Mouse (Mus musculus) ES-E14 (cell line): ENCODE results near the gene Dock7. TPM values are rescaled to one million over a fixed set of nuclear protein-coding genes. Genes with fewer than 3 reads are reported as not detected.

Experiments
- DNase-seq: peaks from one replicate; pipeline ENCODE4 v3.0.0-alpha.2; 2013; ENCODE audit warnings: low read depth, low spot score
- H3K27ac ChIP-seq: 2 replicates; pipeline ENCODE4 v1.5.1; 2012; ENCODE audit warnings: low read depth, mild to moderate bottlenecking, low read length, moderate library complexity, mixed read lengths; ENCODE audit not compliant: poor library complexity, insufficient read depth, severe bottlenecking
- H3K36me3 ChIP-seq: 2 replicates; pipeline ENCODE4 v1.6.1; 2012; ENCODE audit warnings: mild to moderate bottlenecking, low read length, moderate library complexity, mixed read lengths; ENCODE audit not compliant: control insufficient read depth, poor library complexity, insufficient read depth, severe bottlenecking
- H3K4me1 ChIP-seq, 2 experiments: fragments of 150-350 bp in 1 of 2; sonication (generic) in 1 of 2; 2 replicates each; pipeline ENCODE4 v1.6.1; 2012; ENCODE audit warnings: low read length in 2 of 2, mild to moderate bottlenecking in 1 of 2, mixed read lengths in 1 of 2; ENCODE audit not compliant: control insufficient read depth in 2 of 2, insufficient read depth in 2 of 2, poor library complexity in 1 of 2
- H3K4me3 ChIP-seq, 2 experiments: fragments of 150-350 bp in 1 of 2; sonication (generic) in 1 of 2; 2 replicates each; pipeline ENCODE4 v1.5.1; 2012; ENCODE audit warnings: low read length in 2 of 2, low read depth in 1 of 2, mild to moderate bottlenecking in 1 of 2, mixed read lengths in 1 of 2; ENCODE audit not compliant: insufficient read depth in 1 of 2, poor library complexity in 1 of 2, severe bottlenecking in 1 of 2
- H3K9ac ChIP-seq: 2 replicates; pipeline ENCODE4 v1.6.1; 2012; ENCODE audit warnings: low read depth, mild to moderate bottlenecking, low read length, mixed read lengths; ENCODE audit not compliant: poor library complexity, insufficient read depth, severe bottlenecking
- H3K9me3 ChIP-seq: fragments of 150-350 bp; sonication (generic); 2 replicates; pipeline ENCODE4 v1.6.1; 2012; ENCODE audit warnings: low read depth, mild to moderate bottlenecking, low read length; ENCODE audit not compliant: control insufficient read depth, insufficient read depth
- CHD2 ChIP-seq: IDR thresholded peaks from 2 replicates; pipeline ENCODE4 v1.6.1; 2014; ENCODE audit warnings: mild to moderate bottlenecking, low read depth, low read length, inconsistent platforms
- HCFC1 ChIP-seq: IDR thresholded peaks from 2 replicates; pipeline ENCODE4 v1.6.1; 2012; ENCODE audit warnings: low read length, inconsistent platforms, borderline replicate concordance; ENCODE audit not compliant: insufficient read depth
- MAFK ChIP-seq: IDR thresholded peaks from 2 replicates; pipeline ENCODE4 v1.6.1; 2014; ENCODE audit warnings: mild to moderate bottlenecking, low read depth, low read length, inconsistent platforms; ENCODE audit not compliant: insufficient read depth
- ZC3H11A ChIP-seq: IDR thresholded peaks from 2 replicates; pipeline ENCODE4 v1.6.1; 2012; ENCODE audit warnings: low read depth, mild to moderate bottlenecking, inconsistent platforms, low read length, borderline replicate concordance
- ZNF384 ChIP-seq: IDR thresholded peaks from 2 replicates; pipeline ENCODE4 v1.6.1; 2012; ENCODE audit warnings: low read depth, low read length, inconsistent platforms
- in situ Hi-C, 2 experiments: fragments of 600-800 bp; cut with MboI; formaldehyde crosslinking; loops; one replicate each; pipeline ENCODE4 v1.15.1; 2025; ENCODE audit warnings: low sequenced_read_pairs in 2 of 2, inconsistent platforms in 1 of 2; ENCODE audit not compliant: unreplicated experiment in 2 of 2
- total RNA-seq: library from RNA; depleted of rRNA; stranded (reverse); fragments of 300-350 nt; gene quantifications from 2 replicates; pipeline ENCODE4 v1.2.3, GENCODE M21; 2012

Dock7 gene
- total RNA-seq, 1 experiment, result 22.8 TPM

DNA sequence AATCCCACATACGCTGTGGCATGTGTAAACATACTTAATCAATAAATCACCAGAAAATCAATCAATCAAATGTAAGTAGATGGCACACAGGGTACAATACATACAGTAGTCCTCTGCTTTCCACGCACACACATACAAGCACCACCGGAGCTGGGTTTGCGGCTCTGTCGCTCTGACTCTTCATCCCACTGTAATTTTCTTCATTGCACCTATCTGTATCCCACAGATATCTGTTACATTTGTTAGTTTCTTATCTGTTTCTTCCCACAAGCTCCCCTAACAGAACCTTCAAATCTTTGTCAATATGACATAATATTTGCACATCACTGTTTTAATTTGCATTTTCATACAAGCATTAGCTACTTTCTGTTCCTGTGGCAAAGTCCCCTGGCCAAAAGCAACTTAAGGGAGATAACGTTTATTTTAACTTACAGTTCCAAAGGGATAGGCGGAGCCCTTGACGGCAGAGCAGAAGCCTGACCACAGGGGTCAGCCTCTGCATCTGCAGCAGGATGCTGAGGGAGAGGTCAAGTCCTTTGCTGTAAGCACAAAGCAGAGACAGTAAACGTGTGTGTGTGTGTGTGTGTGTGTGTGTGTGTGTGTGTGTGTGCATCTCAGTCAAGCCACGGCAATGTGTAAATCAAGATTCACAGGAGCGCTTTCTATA, 36.1 kb upstream of the Dock7 start:
- Histone ChIP-seq H3K27ac (no peak overlapping the region), H3K4me1 (peaks cover 0 to under 1% of the 10 kb centered on the region in 2 experiments; a peak in 1 of 4 replicates), H3K4me3 (no peak overlapping the region), H3K9ac (no peak overlapping the region), H3K9me3 (no peaks in the 10 kb centered on the region), H3K36me3 (no peaks in the 10 kb centered on the region)
- in situ Hi-C loops, result no loop called here
- TF ChIP-seq HCFC1, result no peak
- TF ChIP-seq ZNF384, result no peak
- no peak for TF ChIP-seq CHD2
- no peak for TF ChIP-seq MAFK
- TF ChIP-seq ZC3H11A, result no peak
- DNase-seq, result no peak

- no peak overlapping the region for H3K27ac ChIP-seq
Measured at GRCm38 (mm10) chr4:99151885-99152558, 31.3 kb upstream of the Dock7 start.

GRCm38 (mm10) chr4:99151434-99151833, 30.7 kb upstream of the Dock7 start:
- Histone ChIP-seq H3K4me1 (0 out of 4 replicates have a peak, but pooled peaks cover 0 to 2% of the 10 kb centered on the region in 2 experiments), H3K9ac (no peak overlapping the region), H3K27ac (no peak overlapping the region), H3K9me3 (no peaks in the 10 kb centered on the region), H3K36me3 (no peaks in the 10 kb centered on the region), H3K4me3 (no peak overlapping the region)
- in situ Hi-C loops, result no loop called here
- TF ChIP-seq CHD2 (no peak), ZC3H11A (no peak), HCFC1 (no peak), MAFK (no peak), ZNF384 (no peak)
- DNase-seq, result no peak

More at GRCm38 (mm10) chr4:99151885-99152558, 31.3 kb upstream of the Dock7 start:
- Histone ChIP-seq H3K4me1 (0 out of 4 replicates have a peak, but pooled peaks cover 0 to 2% of the 10 kb centered on the region in 2 experiments), H3K9me3 (no peaks in the 10 kb centered on the region), H3K4me3 (no peak overlapping the region), H3K36me3 (no peaks in the 10 kb centered on the region), H3K9ac (no peak overlapping the region)
- in situ Hi-C loops, result no loop called here
- no peak for TF ChIP-seq MAFK
- no peak for TF ChIP-seq ZNF384
- TF ChIP-seq HCFC1, result no peak
- no peak for TF ChIP-seq ZC3H11A
- no peak for TF ChIP-seq CHD2
- no peak for DNase-seq

GRCm38 (mm10) chr4:99143323-99143722, 22.6 kb upstream of the Dock7 start:
- Histone ChIP-seq H3K4me3 (no peak overlapping the region), H3K36me3 (no peaks in the 10 kb centered on the region), H3K9ac (no peak overlapping the region), H3K9me3 (no peaks in the 10 kb centered on the region), H3K27ac (no peak overlapping the region), H3K4me1 (0 out of 4 replicates have a peak, but pooled peaks cover 0 to 2% of the 10 kb centered on the region in 2 experiments)
- DNase-seq, result no peak
- in situ Hi-C loops, result no loop called here
- TF ChIP-seq MAFK (no peak), HCFC1 (no peak), ZNF384 (no peak), ZC3H11A (no peak), CHD2 (no peak)
